Mouse (Mus musculus) liver, postnatal 0 days (tissue): ENCODE data around the gene Fabp6.

Experiments used
- CTCF ChIP-seq: sonication (generic); IDR thresholded peaks from 2 replicates; pipeline ENCODE4 v1.5.1; 2016; ENCODE audit warnings: antibody characterized with exemption, low read depth
- EP300 ChIP-seq: IDR thresholded peaks from 2 replicates; pipeline ENCODE4 v1.6.1; 2016; ENCODE audit warnings: antibody characterized with exemption, low read depth, mild to moderate bottlenecking

DNA sequence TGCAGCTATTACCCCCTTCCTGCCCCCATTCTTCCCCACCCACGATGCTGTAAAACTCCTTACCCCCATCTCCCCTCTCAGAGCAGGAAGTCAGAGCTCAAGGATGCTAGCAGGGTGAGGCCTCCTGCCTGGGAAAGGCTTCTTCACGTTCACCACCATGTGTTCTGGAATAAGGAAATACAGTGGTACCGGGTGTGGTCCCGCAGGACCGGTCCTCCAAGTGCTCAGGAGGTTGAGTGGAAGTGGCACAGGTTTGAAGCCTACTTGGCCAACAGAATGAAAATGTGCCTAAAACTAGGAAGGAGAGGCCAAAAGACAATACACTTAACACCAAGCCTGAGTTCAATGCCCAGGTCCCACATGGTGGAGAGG is 9.3 kb upstream of the Fabp6 start:
- TF ChIP-seq CTCF (no peak), EP300 (no peak)
